26 mouse cellular contexts compared by ENCODE assay signal in the genomic region with DNA sequence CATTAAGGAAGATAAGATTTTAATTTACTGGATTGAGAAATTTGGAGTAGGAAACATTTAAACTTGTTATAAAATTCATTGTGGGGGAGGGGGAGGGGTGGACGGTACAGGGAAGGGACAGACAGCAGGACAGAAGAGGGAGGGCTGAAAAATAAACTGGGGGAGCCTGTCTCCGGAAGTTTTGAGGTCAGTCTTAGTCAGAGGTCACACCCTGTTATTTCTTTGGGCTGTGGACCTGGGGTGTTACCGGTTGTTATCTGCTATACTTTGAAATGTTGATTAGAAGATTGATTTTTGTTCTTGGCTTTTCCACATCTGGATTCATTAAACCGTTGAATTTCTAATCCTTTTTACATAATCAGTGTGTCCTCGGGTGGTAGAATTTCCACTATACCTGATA. TPM values are rescaled to one million over a fixed set of nuclear protein-coding genes. Genes with fewer than 3 reads are reported as not detected.
DNase-seq lines count a peak whose midpoint lies in the region; ATAC-seq and TF ChIP-seq lines count a peak whose summit lies in the region.
"Had no signal": no experiment of that assay in that cellular context is flagged by ENCODE, and none has a peak within 500 bp of the region (broad histone marks: within the 10 kb centered on the region; RNA-seq: fewer than 3 reads in every experiment).

No protein-coding gene starts in this region.

- H3K27ac ChIP-seq in heart, embryonic 15.5 days, result peak overlapping the region; percentile 42; the same call in 1 of the 2 replicates
- H3K27ac ChIP-seq in gastrocnemius, adult 2 months, result no peak overlapping the region
- H3K27ac ChIP-seq: heart, embryonic 10.5 days; hindbrain, embryonic 14.5 days; layer of hippocampus, adult 2 months; left cerebral cortex, adult 2 months; limb, embryonic 13.5 days; midbrain, embryonic 12.5 days; neural tube, embryonic 13.5 days; stomach, embryonic 15.5 days had no signal

- WGBS in heart, embryonic 15.5 days, result 32% methylated on average over 5 of the region's 5 CpGs

- no peaks in the 10 kb centered on the region for H3K27me3 ChIP-seq in heart, embryonic 15.5 days
- H3K27me3 ChIP-seq: limb, embryonic 13.5 days; midbrain, embryonic 12.5 days; neural tube, embryonic 13.5 days; Patski; stomach, embryonic 15.5 days had no signal

- ATAC-seq in heart, embryonic 15.5 days (replicated peaks; ENCODE audit: insufficient number of reproducible peaks, insufficient read depth, low FRiP score, low read depth), result no peak
- ATAC-seq in monocyte, adult 5-6 weeks (replicated peaks; ENCODE audit: insufficient number of reproducible peaks, low FRiP score, low TSS enrichment, poor library complexity, severe bottlenecking), result 0 out of 2 replicates have a peak, but pooled peaks have one; percentile 37
- ATAC-seq: forebrain, embryonic 16.5 days; lung, postnatal 0 days; Patski had no signal

- H3K9me3 ChIP-seq in heart, embryonic 15.5 days (replicated peaks), result no peaks in the 10 kb centered on the region
- H3K9me3 ChIP-seq: G1E; heart, embryonic 10.5 days; limb, embryonic 13.5 days; midbrain, embryonic 12.5 days; neural tube, embryonic 13.5 days; stomach, embryonic 15.5 days had no signal

- peak overlapping the region; percentile 24; the same call in 1 of the 2 replicates for H3K4me2 ChIP-seq in heart, embryonic 15.5 days
- H3K4me2 ChIP-seq: hindbrain, embryonic 14.5 days; limb, embryonic 13.5 days; liver, embryonic 11.5 days; midbrain, embryonic 12.5 days; neural tube, embryonic 13.5 days; stomach, embryonic 15.5 days had no signal

- intact Hi-C loops in heart, postnatal 10 days (cut with DNase I), result no loop called here
- intact Hi-C loops in gastrocnemius, adult 2 months (cut with DNase I), result no loop called here

- peaks cover 9% of the 10 kb centered on the region for H3K4me1 ChIP-seq in heart, embryonic 15.5 days (replicated peaks)
- H3K4me1 ChIP-seq: heart, embryonic 10.5 days; limb, embryonic 13.5 days; midbrain, embryonic 12.5 days; stomach, embryonic 15.5 days had no signal

- no peak for TF ChIP-seq CTCF in gastrocnemius, adult 2 months (IDR thresholded peaks at IDR 0.05)

- no peak overlapping the region for H3K9ac ChIP-seq in heart, embryonic 15.5 days
- H3K9ac ChIP-seq: hindbrain, embryonic 14.5 days; limb, embryonic 13.5 days; midbrain, embryonic 12.5 days; neural tube, embryonic 13.5 days; stomach, embryonic 15.5 days had no signal

- H3K4me3 ChIP-seq in heart, embryonic 15.5 days, result no peak overlapping the region
- no peak overlapping the region for H3K4me3 ChIP-seq in gastrocnemius, adult 2 months
- H3K4me3 ChIP-seq: erythroblast, embryonic 14.5 days; heart, embryonic 10.5 days; layer of hippocampus, adult 2 months; left cerebral cortex, adult 2 months; limb, embryonic 13.5 days; midbrain, embryonic 12.5 days; neural tube, embryonic 13.5 days; stomach, embryonic 15.5 days had no signal

- no peaks in the 10 kb centered on the region for H3K36me3 ChIP-seq in heart, embryonic 15.5 days
- H3K36me3 ChIP-seq: heart, embryonic 10.5 days; limb, embryonic 13.5 days; midbrain, embryonic 12.5 days; neural tube, embryonic 13.5 days; stomach, embryonic 15.5 days had no signal

- no peak for DNase-seq in heart, postnatal 10 days
- DNase-seq in A20 (ENCODE audit: low read depth, low spot score), result peak; percentile 70
- DNase-seq in induced T-regulatory cell, adult 2 months (ENCODE audit: low read depth), result peak; percentile 46
- DNase-seq in kidney, postnatal 10 days, result no peak
- DNase-seq in cerebellum, adult 9-10 months, result no peak
- no peak for DNase-seq in gastrocnemius, adult 2 months
- DNase-seq: cerebellum, adult 11-12 months; kidney, adult 11 months; kidney, postnatal 25 days; thymus, postnatal 14 days had no signal

RNA-seq across cellular contexts. Expression of a gene that starts 10.9 kb away (rescaled TPM):
- polyA plus RNA-seq in heart, embryonic 15.5 days (2015; fragmentation: Nextera tagmentation; extraction: Ambion mirVana), result 8.1 and 9.8 TPM in 2 replicates
- 10 to 100 TPM; 59.8 to 61.5 TPM for total RNA-seq in heart, postnatal 10 days (2021)
- 48.2 to 60.5 TPM (median 53.6 TPM) in 3 replicates for total RNA-seq in monocyte, adult 5-6 weeks (2017)
- 10 to 100 TPM; 12.1 to 27.7 TPM for total RNA-seq in gastrocnemius, adult 2 months (2021)

Comparison
In these comparisons a context has a peak if more than half of its experiments do, and no peak if none do; other contexts are left out.
1. DNase-seq: peak in A20 (single experiment) and induced T-regulatory cell, adult 2 months (single experiment); none in heart, postnatal 10 days (0 of 2), kidney, postnatal 10 days (single experiment), cerebellum, adult 9-10 months (single experiment) and gastrocnemius, adult 2 months (single experiment).